Mouse (Mus musculus): ENCODE data around the gene Tmem91.

The Tmem91 gene

DNA sequence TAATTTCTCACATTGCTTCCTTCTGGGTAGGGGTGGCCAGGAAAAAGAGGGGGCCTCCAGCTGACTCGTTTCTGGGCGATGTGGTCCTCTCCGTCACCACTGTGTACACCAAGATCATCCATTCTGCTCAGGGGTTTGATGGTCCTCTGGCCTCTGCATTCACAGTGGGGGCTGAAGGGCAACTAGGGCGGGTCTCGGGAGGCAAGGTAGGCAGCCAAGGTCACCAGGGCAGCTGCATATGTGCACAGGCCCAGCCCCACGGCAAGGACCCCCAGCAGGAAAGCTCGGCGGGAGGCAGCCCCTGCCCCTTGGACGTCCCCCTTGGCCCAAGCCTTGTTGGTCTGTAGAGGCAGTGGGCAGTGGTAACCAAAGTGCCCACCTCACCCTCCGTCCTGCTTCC, 5.8 kb downstream of the Tmem91 start:
- DNase-seq, result no peak

GRCm38 (mm10) chr7:25666381-25666780, 8.6 kb downstream of the Tmem91 start:
- no peak for DNase-seq

- peak; percentile 100 for DNase-seq
Observed at GRCm38 (mm10) chr7:25658657-25659472, 16.1 kb downstream of the Tmem91 start, which contains the start of the genes Bckdha and Exosc5. Gene Bckdha (minus strand): TSS chr7:25658981. Gene Exosc5 (plus strand): TSS chr7:25659164.

DNA sequence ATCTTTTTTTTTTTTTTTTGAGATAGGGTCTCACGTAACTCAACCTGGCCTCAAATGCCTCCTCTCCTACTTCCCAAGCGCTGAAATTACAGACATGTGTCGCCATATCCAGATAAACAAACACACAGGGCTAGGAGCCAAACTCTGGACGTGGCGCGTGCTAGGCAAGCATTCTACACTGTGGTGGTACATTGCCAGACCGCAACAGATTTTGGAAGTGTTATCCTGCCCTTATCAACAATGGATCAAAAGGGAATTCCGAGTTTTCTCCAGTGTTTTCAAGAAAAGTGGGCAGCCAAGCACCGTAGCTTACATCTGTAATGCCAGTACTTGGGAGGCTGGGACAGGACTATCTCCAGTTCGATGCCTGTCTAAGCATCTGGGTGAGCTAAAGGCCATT, 17.2 kb downstream of the Tmem91 start:
- DNase-seq, result no peak

GRCm38 (mm10) chr7:25655601-25656428, 19.2 kb downstream of the Tmem91 start:
- DNase-seq, result no peak

DNA sequence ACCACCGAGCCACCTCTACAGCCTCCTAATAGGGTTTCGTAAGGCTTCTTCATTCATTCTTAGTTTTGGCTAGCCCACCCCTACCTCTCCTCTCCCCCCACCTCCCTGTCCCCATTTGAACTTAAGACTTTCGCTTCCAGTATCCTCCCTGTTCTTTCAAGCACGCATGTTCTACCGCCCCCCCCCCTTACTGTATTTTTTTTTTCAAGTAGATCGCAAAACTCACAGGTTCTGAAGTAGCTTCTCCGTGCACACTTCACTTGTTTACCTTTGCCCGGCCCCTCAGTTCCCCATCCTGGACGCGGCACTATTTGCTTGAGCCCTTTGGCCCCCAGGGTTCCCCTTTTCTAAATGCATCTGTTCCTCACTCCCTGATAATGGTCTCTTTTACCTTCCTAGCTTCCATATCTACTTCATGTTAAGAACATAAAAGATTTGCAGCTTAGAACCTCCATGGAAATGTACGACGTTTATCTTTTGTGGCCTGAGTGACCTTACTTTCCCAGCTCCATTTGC, 22.7 kb downstream of the Tmem91 start:
- no peak for DNase-seq

- no peak for DNase-seq
Observed at GRCm38 (mm10) chr7:25651281-25651680, 23.7 kb downstream of the Tmem91 start.

DNA sequence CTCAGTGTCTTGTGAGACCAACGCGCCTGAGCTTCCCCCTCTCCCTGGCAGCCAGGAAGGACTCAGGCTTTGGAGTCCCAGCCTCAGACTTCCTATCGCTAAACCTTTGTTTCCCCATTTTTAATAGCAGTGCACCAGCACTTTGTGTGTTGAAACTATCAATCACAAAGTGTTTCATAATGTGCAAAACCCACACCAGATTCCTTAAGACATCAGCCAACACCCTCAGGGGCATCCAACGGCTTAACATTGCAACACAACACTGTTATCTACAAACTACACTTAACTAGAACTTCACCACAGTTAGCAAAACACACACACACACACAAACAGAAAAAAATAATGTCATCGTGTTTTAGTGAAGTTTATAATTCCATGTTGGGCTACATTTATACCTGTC, 25.1 kb downstream of the Tmem91 start:
- DNase-seq, result no peak

DNA sequence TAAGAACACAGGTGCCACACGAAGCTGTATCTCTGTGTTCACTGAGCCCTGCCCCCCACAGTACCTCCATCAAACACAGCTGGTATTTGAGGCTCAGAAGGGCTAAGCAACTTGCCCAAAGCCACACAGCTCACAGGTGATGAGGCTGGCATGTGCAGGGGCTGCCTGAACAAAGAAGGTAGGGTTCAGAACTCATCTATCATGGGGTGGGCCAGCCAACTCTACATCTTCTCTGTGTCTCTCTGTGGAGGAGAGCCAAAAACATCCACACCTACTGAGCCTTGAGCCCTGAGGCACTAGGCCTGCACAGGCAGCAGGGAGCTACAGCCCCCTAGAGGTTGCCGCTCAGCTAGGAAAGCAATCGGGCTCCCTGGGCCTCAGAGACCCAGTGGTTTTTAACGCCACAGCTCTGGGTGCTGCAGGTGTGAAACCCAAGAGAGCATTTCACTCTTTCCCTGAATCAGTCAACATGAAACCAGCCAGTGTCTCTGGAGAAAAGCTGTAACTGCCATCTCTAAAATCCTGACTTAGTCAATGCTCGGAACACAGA, 27.3 kb downstream of the Tmem91 start:
- no peak for DNase-seq

DNA sequence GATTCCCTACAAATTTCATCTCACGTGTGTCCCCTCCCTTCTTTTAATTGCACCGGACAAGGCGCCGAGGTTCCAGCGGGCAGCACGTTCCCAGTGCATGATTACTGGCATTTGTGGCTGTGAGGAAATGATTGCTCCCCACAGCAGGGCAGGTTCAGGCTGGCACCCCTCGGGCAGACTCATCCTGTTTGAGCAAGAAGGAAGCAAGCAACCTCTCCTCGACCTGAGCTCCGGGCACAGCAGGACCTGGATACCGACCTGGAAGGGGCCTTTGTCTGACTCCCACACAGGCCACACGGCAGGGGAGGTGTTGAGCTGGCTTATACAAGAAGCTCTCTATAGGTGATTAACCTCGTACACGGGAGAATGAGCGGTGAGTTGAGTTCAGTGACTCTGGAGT, 29.9 kb downstream of the Tmem91 start:
- no peak for DNase-seq

- DNase-seq, result peak; percentile 43
Observed at GRCm38 (mm10) chr7:25644631-25645030, 30.3 kb downstream of the Tmem91 start.

DNA sequence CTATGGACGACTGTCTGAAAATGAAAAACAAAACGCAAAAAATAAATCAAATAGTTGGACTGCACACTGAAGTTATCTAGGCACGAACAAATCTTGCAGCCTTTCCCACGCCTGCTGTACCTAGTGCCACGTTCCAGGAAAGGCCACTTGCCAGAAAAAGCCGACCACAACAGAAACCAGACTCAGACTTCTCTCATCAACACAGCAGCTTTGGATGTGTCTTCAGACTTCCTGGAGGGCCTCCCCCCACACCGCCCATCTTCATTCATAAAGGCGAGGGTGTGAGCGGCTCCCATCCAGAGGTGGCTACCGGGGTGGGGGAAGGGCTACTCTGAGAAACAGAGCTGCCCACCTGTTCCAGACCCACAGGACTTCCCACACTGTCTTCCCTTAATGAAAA, 30.8 kb downstream of the Tmem91 start:
- no peak for DNase-seq

DNA sequence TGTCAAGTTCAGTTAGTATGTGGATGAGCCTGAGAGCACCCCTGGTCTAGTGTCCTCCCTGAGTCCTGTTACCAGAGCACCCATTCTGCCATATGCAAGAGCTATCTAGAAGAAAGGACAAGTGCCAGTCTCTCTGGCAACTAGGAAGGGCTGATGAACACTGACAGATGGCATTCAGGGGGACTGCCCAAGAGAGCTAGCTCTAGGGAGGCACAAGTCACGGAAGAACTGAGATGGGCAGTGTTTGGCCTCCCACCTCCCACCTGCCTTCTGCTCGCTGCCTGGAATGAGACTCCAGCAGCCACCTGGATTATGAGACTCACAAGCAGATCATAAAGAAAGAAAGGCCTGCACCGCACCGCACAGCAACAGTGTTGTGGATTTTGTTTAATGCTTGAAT, 35.2 kb downstream of the Tmem91 start:
- DNase-seq, result no peak

GRCm38 (mm10) chr7:25637099-25637498, 37.9 kb downstream of the Tmem91 start:
- DNase-seq, result no peak

DNA sequence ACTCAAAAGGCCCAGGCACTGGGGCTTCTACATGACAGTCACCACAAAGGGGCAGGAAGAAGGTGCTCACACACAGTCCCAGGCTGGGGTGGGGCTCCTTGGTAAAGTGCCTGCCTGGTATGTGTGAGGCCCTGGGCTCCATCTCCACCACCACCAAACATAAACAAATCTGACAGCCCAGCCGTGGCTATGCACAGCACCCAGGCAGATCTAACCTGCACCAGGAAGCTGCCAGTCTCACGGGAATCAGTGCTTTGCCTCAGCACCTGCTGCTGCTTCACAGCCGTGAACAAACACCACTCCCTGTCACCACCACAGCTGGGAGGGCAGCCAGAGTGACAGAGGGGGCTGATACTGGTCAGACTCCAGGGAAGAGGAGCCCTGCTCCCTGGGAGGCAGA, 38.6 kb downstream of the Tmem91 start:
- no peak for DNase-seq

DNA sequence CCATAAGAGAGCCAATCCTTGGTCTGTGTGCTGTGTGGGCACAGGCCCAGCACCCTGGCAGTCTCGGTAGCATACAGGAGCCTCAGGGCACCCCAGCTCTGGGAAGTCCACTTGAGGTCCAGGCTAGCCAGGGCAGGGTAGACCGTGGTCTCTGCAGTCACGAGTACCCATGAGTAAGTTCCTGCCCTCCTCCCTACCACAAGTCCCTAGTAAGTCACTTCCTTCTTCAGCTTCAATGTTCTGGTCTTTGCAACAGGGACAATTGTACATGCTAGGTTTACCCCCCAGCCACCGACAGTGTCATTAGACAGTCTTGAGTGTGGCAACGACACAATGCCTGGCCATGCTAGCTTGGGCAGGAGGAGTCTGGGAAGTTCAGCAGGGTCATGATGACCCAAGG, 42.3 kb downstream of the Tmem91 start:
- DNase-seq, result no peak

DNA sequence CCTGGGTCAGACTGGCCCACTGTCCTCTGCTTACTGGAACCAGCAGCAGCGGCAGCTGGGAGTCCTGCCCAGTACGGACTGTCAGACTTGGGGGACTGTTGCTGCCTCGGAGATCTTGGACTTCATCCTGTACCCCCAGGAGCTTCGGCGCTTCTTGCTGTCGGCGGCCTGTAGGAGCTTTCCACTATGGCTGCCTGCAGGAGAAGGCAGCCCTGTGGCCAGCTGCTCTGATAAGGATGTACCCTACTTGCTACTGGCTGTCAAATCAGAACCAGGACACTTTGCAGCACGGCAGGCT, 46.7 kb downstream of the Tmem91 start:
- DNase-seq, result no peak

DNA sequence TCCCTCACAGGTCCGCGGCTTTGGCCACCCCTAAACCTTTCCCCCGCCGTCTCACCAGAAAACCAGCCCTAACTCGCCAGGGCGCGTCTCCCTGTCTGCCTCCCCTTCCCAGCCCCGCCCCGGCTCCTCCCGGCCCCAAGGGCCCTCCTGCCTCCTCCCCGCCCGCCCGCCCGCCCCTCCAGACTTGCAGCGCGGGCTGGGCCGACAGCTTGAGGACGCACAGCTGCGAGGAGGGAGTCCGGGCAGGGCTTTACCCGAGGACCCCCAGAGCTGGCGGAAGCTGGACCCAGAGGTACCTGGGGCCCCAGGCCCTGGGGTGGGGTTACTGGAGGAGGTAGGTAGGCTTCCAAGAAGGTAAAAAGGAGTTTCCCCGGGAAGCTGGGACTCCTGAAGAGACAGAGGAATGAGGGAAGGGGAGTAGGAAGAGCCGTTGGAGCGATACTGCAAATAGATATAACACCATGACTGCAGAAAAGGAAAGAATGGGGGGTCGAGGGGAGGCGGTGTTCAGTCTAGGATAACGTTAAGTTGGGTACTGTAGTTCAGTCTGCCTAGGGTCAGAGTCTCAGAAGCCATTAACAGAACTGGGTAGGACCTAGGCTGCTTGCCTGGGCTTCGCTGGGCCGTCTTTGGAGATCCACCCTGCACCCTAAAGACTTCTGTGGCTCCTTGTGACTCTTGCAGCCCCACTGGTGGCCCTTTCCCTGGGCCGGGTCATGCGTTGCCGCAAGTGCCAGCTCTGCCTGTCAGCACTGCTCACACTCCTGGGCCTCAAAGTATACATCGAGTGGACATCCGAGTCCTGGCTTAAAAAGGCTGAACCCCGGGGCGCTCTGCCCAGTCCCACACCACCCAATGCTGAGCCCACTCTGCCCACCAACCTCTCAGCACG, 47.3 kb downstream of the Tmem91 start:
- peak; percentile 59 for DNase-seq

- DNase-seq, result no peak
Observed at GRCm38 (mm10) chr7:25626509-25627430, 48.2 kb downstream of the Tmem91 start, which contains the start of gene B3gnt8. Gene B3gnt8 (plus strand): TSS chr7:25626654.

GRCm38 (mm10) chr7:25625594-25626250, 49.2 kb downstream of the Tmem91 start:
- DNase-seq, result peak; percentile 25

DNA sequence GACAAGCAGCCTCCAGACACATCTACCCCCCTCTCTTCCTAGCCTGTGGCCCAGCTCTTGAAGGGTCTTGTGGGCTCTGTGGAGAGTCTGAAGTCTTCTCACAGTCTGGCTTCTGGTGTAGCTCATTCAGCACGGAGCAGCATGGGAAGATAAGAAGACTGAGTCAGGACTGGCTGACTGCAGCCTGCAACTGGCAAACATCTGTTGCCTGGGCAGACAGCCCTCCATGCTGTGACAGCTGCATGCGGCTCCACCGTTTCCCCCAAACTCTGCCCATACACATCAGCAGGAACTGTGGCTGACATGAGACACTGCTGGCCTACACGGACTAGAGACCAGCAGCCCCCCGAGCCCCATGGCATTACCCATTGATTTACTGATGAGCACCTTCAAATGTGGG, 50.1 kb downstream of the Tmem91 start:
- no peak for DNase-seq
